8 mouse cellular contexts compared by ENCODE assay signal in genomic region chr6:97486813-97487361, GRCm38 (mm10).
DNase-seq lines count a peak whose midpoint lies in the region; ATAC-seq and TF ChIP-seq lines count a peak whose summit lies in the region.

No protein-coding gene starts in this region.

- no peak for TF ChIP-seq POLR2A in liver, adult 2 months (IDR thresholded peaks at IDR 0.05; ENCODE audit: extremely low read depth, insufficient read depth, low read length)

- H3K9me3 ChIP-seq in forebrain, postnatal 0 days (ENCODE audit: low read length), result no peaks in the 10 kb centered on the region
- no peaks in the 10 kb centered on the region for H3K9me3 ChIP-seq in kidney, postnatal 0 days (replicated peaks; ENCODE audit: low read length)

- intact Hi-C loops in left cerebral cortex, postnatal 36 days (cut with DNase I), result no loop called here

- no peaks in the 10 kb centered on the region for H3K27me3 ChIP-seq in liver, adult 2 months (ENCODE audit: control insufficient read depth, insufficient read depth, low read length)
- no peaks in the 10 kb centered on the region for H3K27me3 ChIP-seq in forebrain, postnatal 0 days (ENCODE audit: insufficient read depth, low read length)
- peaks cover 5% of the 10 kb centered on the region; the same call in 1 of the 2 replicates for H3K27me3 ChIP-seq in kidney, postnatal 0 days (ENCODE audit: insufficient read depth, low read length)

- peak overlapping the region; percentile 60 for H3K4me3 ChIP-seq in liver, adult 2 months (ENCODE audit: insufficient read depth, low read depth, low read length)
- H3K4me3 ChIP-seq in forebrain, postnatal 0 days (ENCODE audit: low read depth, low read length), result peak overlapping the region; percentile 48
- H3K4me3 ChIP-seq in kidney, postnatal 0 days (replicated peaks; ENCODE audit: low read depth, low read length), result peak overlapping the region; percentile 50

- H3K4me1 ChIP-seq in liver, adult 2 months (ENCODE audit: control insufficient read depth, insufficient read depth, low read length), result no peaks in the 10 kb centered on the region; the same call in 1 of the 2 replicates
- peaks cover 12% of the 10 kb centered on the region; the same call in 1 of the 2 replicates for H3K4me1 ChIP-seq in forebrain, postnatal 0 days (ENCODE audit: insufficient read depth)
- H3K4me1 ChIP-seq in kidney, postnatal 0 days (replicated peaks; ENCODE audit: insufficient read depth, low read length), result peaks cover 6% of the 10 kb centered on the region; the same call in 1 of the 2 replicates

- no peak for DNase-seq in liver, adult 2 months (ENCODE audit: extremely low read depth, low read depth, low spot score)
- DNase-seq in liver, result no peak
- peak; percentile 32 for DNase-seq in forebrain, postnatal 0 days
- peak; percentile 60 for DNase-seq in kidney, postnatal 0 days (ENCODE audit: low spot score)
- DNase-seq in neural tube, embryonic 10.5 days (ENCODE audit: extremely low spot score, low spot score), result peak; percentile 31
- DNase-seq in adrenal gland, postnatal 14 days, result no peak
- DNase-seq in cerebellum, adult 11 months, result no peak
- DNase-seq in left cerebral cortex, postnatal 36 days (ENCODE audit: low spot score in 2 of 2), result no peak

- 35% methylated on average over 11 of the region's 11 CpGs for WGBS in liver, adult 2 months
- WGBS in forebrain, postnatal 0 days, result 15% methylated on average over 11 of the region's 11 CpGs
- 3% methylated on average over 11 of the region's 11 CpGs for WGBS in kidney, postnatal 0 days

- H3K4me2 ChIP-seq in forebrain, postnatal 0 days (ENCODE audit: low read depth), result peak overlapping the region; percentile 97
- peak overlapping the region; percentile 93 for H3K4me2 ChIP-seq in kidney, postnatal 0 days (ENCODE audit: low read length)

- no peak overlapping the region; the same call in 1 of the 2 replicates for H3K27ac ChIP-seq in liver, adult 2 months (replicated peaks; ENCODE audit: insufficient read depth, low read depth, low read length)
- H3K27ac ChIP-seq in forebrain, postnatal 0 days (ENCODE audit: low read depth, low read length), result 0 out of 2 replicates have a peak overlapping the region, but pooled peaks have one; percentile 35
- no peak overlapping the region for H3K27ac ChIP-seq in kidney, postnatal 0 days

- TF ChIP-seq CTCF in liver, adult 2 months (IDR thresholded peaks at IDR 0.05; ENCODE audit: low read depth, low read length), result no peak
- no peak for TF ChIP-seq CTCF in forebrain, postnatal 0 days (IDR thresholded peaks at IDR 0.05; ENCODE audit: low read depth)
- no peak for TF ChIP-seq CTCF in kidney, postnatal 0 days (IDR thresholded peaks at IDR 0.05; ENCODE audit: low read depth)

- H3K79me2 ChIP-seq in liver, adult 2 months (ENCODE audit: control insufficient read depth, insufficient read depth, low read length), result no peaks in the 10 kb centered on the region

- no peak for ATAC-seq in forebrain, postnatal 0 days
- ATAC-seq in kidney, postnatal 0 days (replicated peaks; ENCODE audit: low FRiP score, low read depth), result no peak

- no peaks in the 10 kb centered on the region for H3K36me3 ChIP-seq in liver, adult 2 months (ENCODE audit: control insufficient read depth, insufficient read depth, low read length)
- no peaks in the 10 kb centered on the region for H3K36me3 ChIP-seq in forebrain, postnatal 0 days (ENCODE audit: insufficient read depth)
- H3K36me3 ChIP-seq in kidney, postnatal 0 days (ENCODE audit: insufficient read depth, low read length), result no peaks in the 10 kb centered on the region

- peak overlapping the region; percentile 1 for H3K9ac ChIP-seq in liver, adult 2 months (ENCODE audit: low read depth, low read length)
- peak overlapping the region; percentile 60 for H3K9ac ChIP-seq in forebrain, postnatal 0 days
- peak overlapping the region; percentile 57; the same call in 1 of the 2 replicates for H3K9ac ChIP-seq in kidney, postnatal 0 days (ENCODE audit: low read depth, low read length)

Comparison
In these comparisons a context has a peak if more than half of its experiments do, and no peak if none do; other contexts are left out.
1. DNase-seq: peak in forebrain, postnatal 0 days (single experiment), kidney, postnatal 0 days (single experiment) and neural tube, embryonic 10.5 days (single experiment); none in liver, adult 2 months (single experiment), liver (single experiment), adrenal gland, postnatal 14 days (single experiment), cerebellum, adult 11 months (single experiment) and left cerebral cortex, postnatal 36 days (0 of 2).
2. H3K9ac ChIP-seq: peak in every context shown above with its lines; median percentile 60 in forebrain, postnatal 0 days; 57 in kidney, postnatal 0 days; 1 in liver, adult 2 months.
3. Peak in every context shown above with its lines, with median percentiles within 50 percentile points of each other: H3K4me3 ChIP-seq.